Mouse (Mus musculus) hindbrain, embryonic 11.5 days (tissue): ENCODE measurements around the gene Ush2a. TPM values are rescaled to one million over a fixed set of nuclear protein-coding genes. Genes with fewer than 3 reads are reported as not detected.
A peak's percentile ranks its signal among the peaks of the same experiment; 100 is the strongest.

ENCODE experiments used
- ATAC-seq: fragments of 200-750 bp; cut with Nextera tagmentation; 2 replicates; pipeline ENCODE4 v1.8.0; 2017; ENCODE audit warnings: mild to moderate bottlenecking, moderate TSS enrichment, moderate library complexity; ENCODE audit not compliant: low FRiP score
- DNase-seq: peaks from one replicate; pipeline ENCODE4 v3.0.0-alpha.2; 2015; ENCODE audit warnings: low spot score
- H3K27ac ChIP-seq: fragments of 300-500 bp; sonication (generic); 2 replicates; pipeline ENCODE4 v1.5.1; 2014; ENCODE audit warnings: mild to moderate bottlenecking, low read depth, low read length
- H3K27me3 ChIP-seq: fragments of 300-500 bp; sonication (generic); 2 replicates; pipeline ENCODE4 v1.6.1; 2014; ENCODE audit warnings: mild to moderate bottlenecking, low read length, moderate library complexity, mixed read lengths; ENCODE audit not compliant: control insufficient read depth, insufficient read depth
- H3K36me3 ChIP-seq: fragments of 300-500 bp; sonication (generic); 2 replicates; pipeline ENCODE4 v1.6.1; 2014; ENCODE audit warnings: mild to moderate bottlenecking, low read length, moderate library complexity, mixed read lengths; ENCODE audit not compliant: control insufficient read depth, insufficient read depth
- H3K4me1 ChIP-seq: fragments of 300-500 bp; sonication (generic); replicated peaks from 2 replicates; pipeline ENCODE4 v1.6.1; 2014; ENCODE audit warnings: low read length, mixed read lengths; ENCODE audit not compliant: control insufficient read depth, insufficient read depth
- H3K4me2 ChIP-seq: fragments of 300-500 bp; sonication (generic); replicated peaks from 2 replicates; pipeline ENCODE4 v1.6.1; 2014; ENCODE audit warnings: mild to moderate bottlenecking, low read depth, low read length
- H3K4me3 ChIP-seq: fragments of 300-500 bp; sonication (generic); 2 replicates; pipeline ENCODE4 v1.5.1; 2014; ENCODE audit warnings: low read depth, low read length
- H3K9ac ChIP-seq: fragments of 300-500 bp; sonication (generic); 2 replicates; pipeline ENCODE4 v1.6.1; 2014; ENCODE audit warnings: low read depth, low read length
- H3K9me3 ChIP-seq: fragments of 300-500 bp; sonication (generic); 2 replicates; pipeline ENCODE4 v1.6.1; 2016; ENCODE audit warnings: low read length; ENCODE audit not compliant: control insufficient read depth
- WGBS: fragments of 180-500 bp; shearing (Covaris S2); extraction: QIAGEN DNeasy Blood & Tissue Kit; methylation state at CpG from one replicate; pipeline ENCODE4 v1.1.7; 2014; 5-methylcytosine and 5-hydroxymethylcytosine counted together
- polyA plus RNA-seq: library from polyadenylated mRNA; unstranded; fragments of >200 nt; fragmentation: Nextera tagmentation; extraction: Ambion mirVana; gene quantifications from 2 replicates; pipeline ENCODE4 v1.2.1, GENCODE M21; 2014

Gene Ush2a
- polyA plus RNA-seq, 1 experiment from 2014 or later: 0.26 TPM

- no peak overlapping the region for H3K27ac ChIP-seq
- no peaks in the 10 kb centered on the region for H3K9me3 ChIP-seq
- no peaks in the 10 kb centered on the region for H3K36me3 ChIP-seq
- H3K4me3 ChIP-seq: no peak overlapping the region
- peaks cover 5% of the 10 kb centered on the region; the same call in 1 of the 2 replicates for H3K4me1 ChIP-seq
- no peaks in the 10 kb centered on the region for H3K27me3 ChIP-seq
- no peak overlapping the region for H3K4me2 ChIP-seq
- 67% methylated on average over 12 of the region's 12 CpGs for WGBS
- no peak for ATAC-seq
- no peak overlapping the region for H3K9ac ChIP-seq
- no peak for DNase-seq
Measured at GRCm38 (mm10) chr1:188656121-188656520, 394.3 kb downstream of the Ush2a start.

- 27% methylated on average over 3 of the region's 3 CpGs for WGBS
- no peak for DNase-seq
- peaks cover 5% of the 10 kb centered on the region; the same call in 1 of the 2 replicates for H3K4me1 ChIP-seq
Measured at GRCm38 (mm10) chr1:188659159-188659558, 397.3 kb downstream of the Ush2a start.

DNA sequence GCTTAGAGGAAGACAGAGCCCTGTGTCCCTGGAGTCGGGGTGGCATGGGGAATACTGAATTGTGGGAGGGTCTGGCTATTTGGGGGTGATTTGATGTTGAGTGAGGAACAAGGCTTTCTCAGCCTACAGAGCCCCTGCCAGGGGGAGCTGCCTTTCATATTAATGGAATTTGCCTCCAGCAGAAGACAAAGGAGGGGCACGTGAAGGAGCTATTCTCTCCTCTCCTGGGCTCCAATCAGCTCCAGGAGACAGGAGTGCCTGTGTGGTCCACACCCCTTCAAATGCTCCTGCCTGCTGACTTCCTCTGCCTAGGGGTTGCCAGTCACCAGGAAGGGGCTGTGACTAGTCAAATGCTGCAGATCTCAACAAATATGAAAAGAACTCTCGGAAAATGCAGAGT lies 398.5 kb downstream of the Ush2a start:
- H3K27me3 ChIP-seq: no peaks in the 10 kb centered on the region
- peak overlapping the region; percentile 35; the same call in 1 of the 2 replicates for H3K9ac ChIP-seq
- peak overlapping the region; percentile 21 for H3K4me3 ChIP-seq
- 3% methylated on average over 3 of the region's 3 CpGs for WGBS
- peak; percentile 50 for DNase-seq
- H3K9me3 ChIP-seq: no peaks in the 10 kb centered on the region
- peak overlapping the region; percentile 45 for H3K4me2 ChIP-seq
- H3K36me3 ChIP-seq: no peaks in the 10 kb centered on the region
- ATAC-seq: peak; percentile 90
- H3K27ac ChIP-seq: no peak overlapping the region
- H3K4me1 ChIP-seq: peaks cover 5% of the 10 kb centered on the region; the same call in 1 of the 2 replicates

More at GRCm38 (mm10) chr1:188659159-188659558, 397.3 kb downstream of the Ush2a start:
- Histone ChIP-seq H3K36me3 (no peaks in the 10 kb centered on the region), H3K4me2 (no peak overlapping the region), H3K9ac (no peak overlapping the region), H3K27me3 (no peaks in the 10 kb centered on the region), H3K9me3 (no peaks in the 10 kb centered on the region), H3K4me3 (no peak overlapping the region), H3K27ac (no peak overlapping the region)
- no peak for ATAC-seq

- ATAC-seq (peak; percentile 63; the same call in 1 of the 2 replicates), DNase-seq (peak; percentile 53)
- peak overlapping the region; percentile 21 for H3K4me3 ChIP-seq
- peak overlapping the region; percentile 35; the same call in 1 of the 2 replicates for H3K9ac ChIP-seq
- peak overlapping the region; percentile 45 for H3K4me2 ChIP-seq
- no peaks in the 10 kb centered on the region for H3K27me3 ChIP-seq
- 0 out of 2 replicates have a peak overlapping the region, but pooled peaks have one; percentile 34 for H3K27ac ChIP-seq
- no peaks in the 10 kb centered on the region for H3K36me3 ChIP-seq
- H3K4me1 ChIP-seq: peaks cover 5% of the 10 kb centered on the region; the same call in 1 of the 2 replicates
- WGBS: 0% methylated on average over 8 of the region's 8 CpGs
- no peaks in the 10 kb centered on the region for H3K9me3 ChIP-seq
Measured at GRCm38 (mm10) chr1:188660882-188661281, 399.1 kb downstream of the Ush2a start.

DNA sequence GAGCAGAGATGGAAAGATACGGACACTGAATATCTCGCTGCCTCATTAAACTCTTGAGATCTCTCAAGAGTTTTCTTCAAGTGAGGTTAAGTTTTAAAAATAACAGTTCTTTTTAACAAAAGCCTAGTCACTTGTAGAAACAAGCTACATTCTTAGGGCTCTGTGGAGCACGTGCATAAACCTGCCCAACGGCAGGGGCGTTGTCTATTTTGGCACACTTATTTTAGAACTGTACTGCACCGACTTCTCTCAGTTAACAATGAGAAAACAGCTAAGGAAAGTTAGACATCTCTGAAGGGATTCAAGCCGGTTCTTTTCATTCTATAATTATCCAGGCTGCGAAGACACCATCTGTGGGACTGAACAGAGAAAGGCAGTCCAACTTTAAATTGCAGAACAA lies 405.6 kb downstream of the Ush2a start:
- Histone ChIP-seq H3K4me1 (no peaks in the 10 kb centered on the region), H3K4me3 (no peak overlapping the region), H3K9me3 (no peaks in the 10 kb centered on the region), H3K4me2 (no peak overlapping the region), H3K36me3 (no peaks in the 10 kb centered on the region), H3K27me3 (no peaks in the 10 kb centered on the region), H3K9ac (no peak overlapping the region), H3K27ac (no peak overlapping the region)
- 83% methylated on average over 8 of the region's 8 CpGs for WGBS
- no peak for ATAC-seq
- no peak for DNase-seq

DNA sequence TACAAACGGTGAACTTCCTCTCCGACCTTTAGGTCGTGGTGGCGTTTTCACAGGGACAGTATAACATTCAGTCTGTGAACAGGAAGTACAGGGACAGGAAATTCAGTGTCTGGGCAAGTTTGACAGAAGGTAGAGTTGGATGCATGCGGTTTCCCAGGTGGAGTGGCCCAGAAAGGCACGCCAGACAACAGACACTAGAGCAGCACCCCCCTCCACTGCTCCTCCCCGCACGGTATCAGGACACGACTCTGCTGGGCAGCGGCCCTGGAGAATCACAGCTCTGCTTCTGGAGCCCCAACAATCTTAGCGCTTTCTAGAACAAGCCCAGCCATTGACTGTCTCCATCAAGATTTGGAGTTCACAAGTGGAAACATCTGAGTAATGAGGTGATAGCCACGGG lies 406.7 kb downstream of the Ush2a start:
- ATAC-seq: no peak
- WGBS: 87% methylated on average over 12 of the region's 12 CpGs
- no peak for DNase-seq
- H3K9ac ChIP-seq: no peak overlapping the region
- no peaks in the 10 kb centered on the region for H3K36me3 ChIP-seq
- no peaks in the 10 kb centered on the region for H3K9me3 ChIP-seq
- H3K4me1 ChIP-seq: no peaks in the 10 kb centered on the region
- H3K4me3 ChIP-seq: no peak overlapping the region
- H3K27ac ChIP-seq: no peak overlapping the region
- H3K27me3 ChIP-seq: no peaks in the 10 kb centered on the region
- H3K4me2 ChIP-seq: no peak overlapping the region

- no peaks in the 10 kb centered on the region for H3K27me3 ChIP-seq
- ATAC-seq (no peak), DNase-seq (no peak)
- no peak overlapping the region for H3K27ac ChIP-seq
- no peak overlapping the region for H3K4me3 ChIP-seq
- no peak overlapping the region for H3K9ac ChIP-seq
- no peaks in the 10 kb centered on the region for H3K36me3 ChIP-seq
- WGBS: 83% methylated on average over 12 of the region's 12 CpGs
- no peaks in the 10 kb centered on the region for H3K4me1 ChIP-seq
- no peaks in the 10 kb centered on the region for H3K9me3 ChIP-seq
- no peak overlapping the region for H3K4me2 ChIP-seq
Measured at GRCm38 (mm10) chr1:188672871-188673270, 411.0 kb downstream of the Ush2a start.

- Histone ChIP-seq H3K4me3 (no peak overlapping the region), H3K27me3 (no peaks in the 10 kb centered on the region), H3K9me3 (no peaks in the 10 kb centered on the region), H3K4me1 (no peaks in the 10 kb centered on the region), H3K27ac (no peak overlapping the region), H3K9ac (no peak overlapping the region), H3K36me3 (no peaks in the 10 kb centered on the region), H3K4me2 (no peak overlapping the region)
- ATAC-seq (no peak), DNase-seq (no peak)
- 82% methylated on average over 8 of the region's 8 CpGs for WGBS
Measured at GRCm38 (mm10) chr1:188674640-188675510, 413.1 kb downstream of the Ush2a start.

GRCm38 (mm10) chr1:188675511-188675863 lies 413.7 kb downstream of the Ush2a start:
- no peaks in the 10 kb centered on the region for H3K27me3 ChIP-seq
- no peaks in the 10 kb centered on the region for H3K9me3 ChIP-seq
- DNase-seq (no peak), ATAC-seq (no peak)
- H3K9ac ChIP-seq: no peak overlapping the region
- no peaks in the 10 kb centered on the region for H3K4me1 ChIP-seq
- no peak overlapping the region for H3K4me3 ChIP-seq
- H3K27ac ChIP-seq: no peak overlapping the region
- no peaks in the 10 kb centered on the region for H3K36me3 ChIP-seq
- WGBS: 94% methylated on average over 10 of the region's 10 CpGs
- no peak overlapping the region for H3K4me2 ChIP-seq
